Mouse (Mus musculus) small intestine, adult 2 months (tissue): ENCODE data around the gene Myo9b.

ENCODE experiments used
- CTCF ChIP-seq: fragments of 200-500 bp; IDR thresholded peaks from 2 replicates; pipeline ENCODE4 v1.5.1; 2012; ENCODE audit warnings: low read depth, mild to moderate bottlenecking, control low read depth, inconsistent platforms, low read length, moderate library complexity, mixed read lengths; ENCODE audit not compliant: insufficient replicate concordance, insufficient read length; ENCODE audit errors: extremely low read depth
- POLR2A ChIP-seq: fragments of 200-500 bp; IDR thresholded peaks from 2 replicates; pipeline ENCODE4 v1.6.1; 2012; ENCODE audit warnings: low read depth, mild to moderate bottlenecking, control low read depth, inconsistent platforms, low read length, moderate library complexity

GRCm38 (mm10) chr8:71305988-71306387 lies 33.5 kb downstream of the Myo9b start:
- TF ChIP-seq CTCF (no peak), POLR2A (no peak)
